Mouse (Mus musculus): ENCODE results near the gene Gm20388. TPM values are rescaled to one million over a fixed set of nuclear protein-coding genes. Genes with fewer than 3 reads are reported as not detected.

The Gm20388 gene
- polyA plus RNA-seq, 1 experiment from 2014 or later = 5.3 TPM

DNA sequence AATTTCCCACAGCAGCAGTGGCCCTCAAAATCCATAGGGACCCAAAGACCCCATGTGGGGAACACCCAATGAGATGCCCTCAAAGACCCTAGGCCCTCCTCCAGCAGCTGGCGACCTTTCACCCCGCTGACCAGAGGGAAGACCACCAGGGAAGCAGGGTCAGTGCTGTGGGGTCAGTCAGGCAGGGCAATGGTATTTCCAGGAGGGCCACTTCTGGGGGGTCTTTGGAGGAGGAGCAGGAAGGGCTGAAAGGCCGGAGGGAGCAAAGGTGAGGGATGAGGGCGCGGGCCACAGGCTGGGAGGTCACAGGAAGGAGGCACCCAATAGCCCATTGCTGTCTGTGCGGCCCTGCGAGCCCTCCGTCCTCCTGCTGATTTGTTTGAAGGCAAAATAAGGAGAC lies 1539.6 kb downstream of the Gm20388 start:
- H3K9ac ChIP-seq (ENCODE audit: low read depth, low read length) = no peak overlapping the region
- H3K36me3 ChIP-seq (ENCODE audit: control insufficient read depth, insufficient read depth, low read length) = no peaks in the 10 kb centered on the region
- no peak overlapping the region for H3K4me3 ChIP-seq (ENCODE audit: low read depth, low read length)
- H3K27ac ChIP-seq (ENCODE audit: low read depth, low read length) = no peak overlapping the region
- 64% methylated on average over 8 of the region's 8 CpGs for WGBS
- no peaks in the 10 kb centered on the region for H3K27me3 ChIP-seq (replicated peaks; ENCODE audit: control insufficient read depth, insufficient read depth, low read length)
- H3K4me2 ChIP-seq = no peak overlapping the region
- H3K4me1 ChIP-seq (replicated peaks; ENCODE audit: control insufficient read depth, insufficient read depth, low read length) = no peaks in the 10 kb centered on the region
- DNase-seq (ENCODE audit: low spot score) (no peak), ATAC-seq (replicated peaks; ENCODE audit: low FRiP score) (no peak)
- no peaks in the 10 kb centered on the region for H3K9me3 ChIP-seq (ENCODE audit: control insufficient read depth, low read length)

DNA sequence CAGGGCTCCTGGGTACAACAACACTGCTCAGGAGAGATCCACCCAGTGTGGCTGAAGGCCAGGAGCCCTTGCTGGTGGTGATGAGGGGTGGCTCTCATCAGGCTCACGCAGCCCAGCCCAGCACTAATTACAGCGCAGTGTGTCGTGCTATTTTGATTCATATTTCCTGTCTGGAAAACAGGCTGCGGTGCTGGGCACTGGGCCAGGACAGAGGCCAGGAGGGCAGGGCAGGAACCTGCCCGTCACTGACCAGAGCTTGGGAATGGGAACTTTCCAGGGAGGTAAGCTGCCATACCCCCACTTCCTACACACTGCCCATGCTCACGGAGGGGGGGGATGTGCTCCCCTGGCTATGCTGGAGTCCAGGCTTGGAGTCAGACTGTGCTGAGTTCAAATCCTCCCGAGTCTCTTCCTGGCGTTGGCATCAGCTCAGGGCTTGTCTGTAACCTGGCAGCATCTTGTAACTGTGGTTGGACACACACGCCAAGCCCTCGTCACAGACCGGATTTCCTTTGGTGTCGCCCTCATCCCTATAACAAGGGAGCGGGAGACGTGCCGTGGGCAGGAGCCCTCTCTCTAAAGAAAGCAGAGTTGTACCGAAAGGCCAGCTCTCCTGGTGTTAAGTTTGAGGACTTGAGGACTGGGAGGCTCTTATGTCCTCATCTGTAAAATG lies 1540.9 kb downstream of the Gm20388 start:
- H3K4me1 ChIP-seq (replicated peaks; ENCODE audit: control insufficient read depth, insufficient read depth, low read length) = no peaks in the 10 kb centered on the region
- H3K4me2 ChIP-seq = no peak overlapping the region
- H3K9ac ChIP-seq (ENCODE audit: low read depth, low read length) = no peak overlapping the region
- H3K27ac ChIP-seq (ENCODE audit: low read depth, low read length) = no peak overlapping the region
- H3K4me3 ChIP-seq (ENCODE audit: low read depth, low read length) = no peak overlapping the region
- H3K9me3 ChIP-seq (ENCODE audit: control insufficient read depth, low read length) = no peaks in the 10 kb centered on the region
- no peaks in the 10 kb centered on the region for H3K27me3 ChIP-seq (replicated peaks; ENCODE audit: control insufficient read depth, insufficient read depth, low read length)
- no peak for ATAC-seq (replicated peaks; ENCODE audit: low FRiP score)
- 69% methylated on average over 16 of the region's 16 CpGs for WGBS
- no peak for DNase-seq (ENCODE audit: low spot score)
- H3K36me3 ChIP-seq (ENCODE audit: control insufficient read depth, insufficient read depth, low read length) = no peaks in the 10 kb centered on the region

DNA sequence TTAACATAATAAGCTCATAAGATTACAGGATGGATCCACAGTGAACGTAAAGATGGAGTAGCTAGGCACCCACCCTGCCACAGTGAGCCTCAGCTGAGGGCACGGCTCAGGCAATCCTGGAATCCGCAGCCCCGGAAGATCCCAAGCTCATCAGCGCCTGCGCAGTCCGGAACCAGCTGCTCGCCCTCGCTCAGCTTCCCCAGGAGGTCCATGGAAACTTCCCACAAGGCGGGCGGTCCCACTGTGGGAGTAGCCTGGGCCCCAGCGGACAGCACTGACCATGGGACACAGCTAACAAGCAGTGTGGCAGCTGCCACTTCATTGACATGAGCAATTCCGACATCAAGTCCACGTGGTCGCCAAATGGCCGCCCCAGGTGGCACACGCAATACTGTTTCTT lies 1544.1 kb downstream of the Gm20388 start:
- no peaks in the 10 kb centered on the region for H3K4me1 ChIP-seq (replicated peaks; ENCODE audit: control insufficient read depth, insufficient read depth, low read length)
- no peak overlapping the region for H3K9ac ChIP-seq (ENCODE audit: low read depth, low read length)
- no peak overlapping the region for H3K4me3 ChIP-seq (ENCODE audit: low read depth, low read length)
- H3K27ac ChIP-seq (ENCODE audit: low read depth, low read length) = no peak overlapping the region
- ATAC-seq (replicated peaks; ENCODE audit: low FRiP score) = no peak
- H3K4me2 ChIP-seq = no peak overlapping the region
- no peak for DNase-seq (ENCODE audit: low spot score)
- 82% methylated on average over 17 of the region's 17 CpGs for WGBS
- H3K27me3 ChIP-seq (replicated peaks; ENCODE audit: control insufficient read depth, insufficient read depth, low read length) = no peaks in the 10 kb centered on the region
- H3K9me3 ChIP-seq (ENCODE audit: control insufficient read depth, low read length) = no peaks in the 10 kb centered on the region
- H3K36me3 ChIP-seq (ENCODE audit: control insufficient read depth, insufficient read depth, low read length) = no peaks in the 10 kb centered on the region

DNA sequence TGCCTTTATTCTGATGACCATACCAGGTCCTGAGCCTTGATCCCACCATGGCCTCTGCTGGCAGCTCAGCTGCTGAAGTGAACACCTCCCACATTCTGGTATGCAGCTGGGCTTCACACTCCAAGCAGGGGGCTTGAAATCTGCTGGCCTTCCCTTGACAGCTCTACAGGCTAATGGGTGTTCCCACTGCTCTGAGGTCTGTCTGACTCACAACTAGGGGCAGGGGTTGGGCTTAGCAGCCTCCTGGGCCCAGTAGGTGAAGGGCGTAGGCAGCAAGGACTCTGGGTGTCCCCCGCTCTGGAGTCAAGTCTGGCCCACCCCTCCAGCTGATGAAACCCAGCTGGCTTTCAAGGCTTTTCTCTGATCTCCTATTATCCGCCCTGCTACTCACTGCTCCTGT lies 1550.6 kb downstream of the Gm20388 start:
- H3K27ac ChIP-seq (ENCODE audit: low read depth, low read length) = no peak overlapping the region
- H3K4me2 ChIP-seq = no peak overlapping the region
- H3K9me3 ChIP-seq (ENCODE audit: control insufficient read depth, low read length) = no peaks in the 10 kb centered on the region
- H3K9ac ChIP-seq (ENCODE audit: low read depth, low read length) = no peak overlapping the region
- WGBS = 28% methylated on average over 3 of the region's 3 CpGs
- DNase-seq (ENCODE audit: low spot score) (no peak), ATAC-seq (replicated peaks; ENCODE audit: low FRiP score) (no peak)
- no peaks in the 10 kb centered on the region for H3K36me3 ChIP-seq (ENCODE audit: control insufficient read depth, insufficient read depth, low read length)
- H3K4me1 ChIP-seq (replicated peaks; ENCODE audit: control insufficient read depth, insufficient read depth, low read length) = no peaks in the 10 kb centered on the region
- no peak overlapping the region for H3K4me3 ChIP-seq (ENCODE audit: low read depth, low read length)
- no peaks in the 10 kb centered on the region for H3K27me3 ChIP-seq (replicated peaks; ENCODE audit: control insufficient read depth, insufficient read depth, low read length)

DNA sequence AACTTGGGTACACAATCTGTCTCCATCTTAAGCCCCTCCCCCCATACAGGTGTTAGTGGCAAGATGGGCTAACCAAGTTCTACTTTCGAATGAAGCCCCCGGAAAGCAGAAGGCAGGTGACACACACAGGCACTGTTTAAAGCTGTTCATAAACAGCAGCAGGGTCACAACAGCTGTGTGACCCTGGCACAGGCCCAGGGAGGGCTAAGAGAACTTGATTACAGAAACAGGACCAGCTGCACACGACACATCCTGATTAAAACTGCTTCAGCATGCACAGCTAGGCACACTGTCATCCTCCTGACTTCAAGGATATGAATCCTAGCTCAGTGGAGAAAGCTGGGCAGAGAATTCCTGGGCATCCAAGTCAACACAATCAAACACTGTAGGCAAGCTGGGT lies 1551.5 kb downstream of the Gm20388 start:
- H3K27ac ChIP-seq (ENCODE audit: low read depth, low read length) = no peak overlapping the region
- no peaks in the 10 kb centered on the region for H3K27me3 ChIP-seq (replicated peaks; ENCODE audit: control insufficient read depth, insufficient read depth, low read length)
- no peaks in the 10 kb centered on the region for H3K4me1 ChIP-seq (replicated peaks; ENCODE audit: control insufficient read depth, insufficient read depth, low read length)
- H3K4me3 ChIP-seq (ENCODE audit: low read depth, low read length) = no peak overlapping the region
- H3K36me3 ChIP-seq (ENCODE audit: control insufficient read depth, insufficient read depth, low read length) = no peaks in the 10 kb centered on the region
- no peak overlapping the region for H3K4me2 ChIP-seq
- no peak overlapping the region for H3K9ac ChIP-seq (ENCODE audit: low read depth, low read length)
- WGBS = 80% methylated on average over 3 of the region's 3 CpGs
- no peak for DNase-seq (ENCODE audit: low spot score)
- H3K9me3 ChIP-seq (ENCODE audit: control insufficient read depth, low read length) = no peaks in the 10 kb centered on the region
- no peak for ATAC-seq (replicated peaks; ENCODE audit: low FRiP score)

DNA sequence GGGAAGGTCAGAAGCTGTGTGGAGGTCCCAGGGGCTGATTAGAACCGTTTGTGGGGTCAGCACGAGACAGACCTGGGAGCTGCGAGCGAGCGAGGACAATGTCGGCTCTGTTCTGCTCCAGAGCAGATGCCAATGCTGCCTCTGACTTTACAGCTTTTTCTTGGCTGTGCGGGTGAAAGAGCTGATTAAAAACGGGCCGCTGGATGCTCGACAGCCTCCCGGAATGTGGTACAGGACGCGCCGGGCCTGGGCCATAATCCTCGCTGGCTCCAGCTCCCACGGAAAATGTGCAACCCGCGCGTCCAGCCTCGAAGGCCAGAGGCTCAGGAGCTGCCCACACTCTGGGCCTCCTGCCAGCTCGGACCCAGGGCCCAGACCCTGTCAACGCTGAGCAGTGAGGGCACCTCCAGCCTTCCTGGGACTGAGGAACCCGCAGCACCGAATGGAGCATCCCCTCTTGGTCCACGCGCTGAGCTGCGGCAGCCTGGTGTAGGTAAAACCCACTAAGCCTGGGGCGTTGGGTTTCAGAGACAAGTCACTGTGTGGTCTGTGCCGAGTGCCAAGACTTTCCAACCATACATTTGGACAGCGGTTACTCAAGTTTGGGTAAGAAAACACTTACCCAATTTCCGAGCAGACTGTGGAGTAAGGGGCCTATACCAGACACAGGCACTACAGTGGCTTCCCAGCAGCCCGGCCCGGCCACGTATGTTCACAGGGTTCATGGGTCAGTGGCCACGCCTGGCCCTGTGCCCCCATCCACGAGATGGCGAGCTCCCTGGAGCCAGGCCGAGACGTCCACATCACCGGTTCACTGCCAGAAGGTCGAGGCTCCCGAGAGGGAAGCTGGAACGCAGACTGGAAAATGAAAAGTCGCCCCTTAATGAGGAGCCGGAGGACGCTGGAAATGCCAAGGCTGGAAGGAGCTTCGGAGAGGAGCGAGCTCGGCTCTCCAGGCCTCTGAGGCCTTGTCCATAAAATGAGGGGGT lies 1557.7 kb downstream of the Gm20388 start:
- Histone ChIP-seq H3K4me2 (no peak overlapping the region), H3K27ac (ENCODE audit: low read depth, low read length) (no peak overlapping the region), H3K27me3 (replicated peaks; ENCODE audit: control insufficient read depth, insufficient read depth, low read length) (no peaks in the 10 kb centered on the region), H3K9me3 (ENCODE audit: control insufficient read depth, low read length) (no peaks in the 10 kb centered on the region), H3K36me3 (ENCODE audit: control insufficient read depth, insufficient read depth, low read length) (no peaks in the 10 kb centered on the region), H3K4me1 (replicated peaks; ENCODE audit: control insufficient read depth, insufficient read depth, low read length) (no peaks in the 10 kb centered on the region), H3K9ac (ENCODE audit: low read depth, low read length) (no peak overlapping the region), H3K4me3 (ENCODE audit: low read depth, low read length) (no peak overlapping the region)
- DNase-seq (ENCODE audit: low spot score) (no peak), ATAC-seq (replicated peaks; ENCODE audit: low FRiP score) (no peak)
- 83% methylated on average over 49 of the region's 49 CpGs for WGBS

DNA sequence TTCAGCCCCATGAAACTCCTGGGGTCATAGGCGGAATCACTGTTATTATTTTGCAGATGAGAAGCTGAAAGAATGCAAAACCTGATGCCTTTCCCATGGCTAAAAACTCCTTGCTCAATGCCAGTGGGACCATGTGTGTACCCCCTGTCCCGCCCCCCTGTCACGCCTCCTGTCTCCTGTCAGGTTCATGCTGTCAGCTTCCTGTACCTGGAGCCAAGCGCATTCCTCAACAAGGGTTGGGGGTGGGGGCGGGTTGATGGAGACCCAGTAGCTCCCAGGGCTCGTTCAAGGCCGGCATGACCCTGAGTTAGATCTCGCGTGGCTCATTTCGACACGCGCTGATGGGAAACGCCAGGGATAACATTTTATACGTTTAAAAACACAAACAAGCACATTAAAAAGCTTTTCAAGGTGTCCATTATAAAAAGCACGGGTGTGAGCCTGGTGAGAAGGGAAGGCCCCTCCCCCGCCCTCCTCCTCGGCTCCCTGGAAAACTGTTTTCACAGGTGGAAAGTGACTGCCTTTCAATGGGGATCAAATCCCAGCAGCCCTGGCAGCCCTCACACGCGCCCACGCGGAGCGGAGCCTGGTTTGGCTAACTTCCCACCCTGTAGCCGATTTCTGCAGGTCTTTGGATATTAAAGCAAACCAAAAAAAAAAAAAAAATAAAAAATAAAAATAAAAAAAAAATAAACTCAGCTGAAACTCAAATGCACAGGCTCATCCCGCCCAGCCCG lies 1563.7 kb downstream of the Gm20388 start:
- peaks cover 17% of the 10 kb centered on the region; the same call in 1 of the 2 replicates for H3K27me3 ChIP-seq (replicated peaks; ENCODE audit: control insufficient read depth, insufficient read depth, low read length)
- no peak for ATAC-seq (replicated peaks; ENCODE audit: low FRiP score)
- H3K4me1 ChIP-seq (replicated peaks; ENCODE audit: control insufficient read depth, insufficient read depth, low read length) = no peaks in the 10 kb centered on the region; the same call in 1 of the 2 replicates
- DNase-seq (ENCODE audit: low spot score) = no peak
- no peak overlapping the region for H3K9ac ChIP-seq (ENCODE audit: low read depth, low read length)
- no peak overlapping the region for H3K4me3 ChIP-seq (ENCODE audit: low read depth, low read length)
- no peaks in the 10 kb centered on the region for H3K36me3 ChIP-seq (ENCODE audit: control insufficient read depth, insufficient read depth, low read length)
- peak overlapping the region; percentile 45 for H3K4me2 ChIP-seq
- no peak overlapping the region for H3K27ac ChIP-seq (ENCODE audit: low read depth, low read length)
- H3K9me3 ChIP-seq (ENCODE audit: control insufficient read depth, low read length) = no peaks in the 10 kb centered on the region
- WGBS = 18% methylated on average over 25 of the region's 25 CpGs

DNA sequence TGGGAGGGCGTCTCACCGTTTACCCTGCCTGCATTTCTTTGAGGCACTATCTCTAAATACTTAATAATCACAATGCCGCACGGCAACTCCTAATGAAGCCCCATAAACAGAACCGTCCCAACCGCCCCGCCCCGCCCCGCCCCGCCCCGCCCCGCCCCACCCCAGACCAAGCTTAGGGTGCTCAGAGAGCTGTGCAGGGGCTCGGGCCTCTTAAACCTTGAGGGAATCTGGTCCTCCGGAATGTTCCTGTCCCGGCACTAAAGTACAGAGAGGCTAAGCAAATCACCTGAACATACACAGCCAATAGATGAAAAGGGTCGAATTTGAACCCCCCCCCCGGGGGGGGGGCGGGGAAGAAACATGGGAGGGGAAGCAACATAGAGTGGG lies 1564.2 kb downstream of the Gm20388 start:
- WGBS = 3% methylated on average over 17 of the region's 18 CpGs
- no peak overlapping the region for H3K4me3 ChIP-seq (ENCODE audit: low read depth, low read length)
- peak overlapping the region; percentile 45 for H3K4me2 ChIP-seq
- 0 out of 2 replicates have a peak, but pooled peaks have one; percentile 36 for ATAC-seq (replicated peaks; ENCODE audit: low FRiP score)
- H3K27me3 ChIP-seq (replicated peaks; ENCODE audit: control insufficient read depth, insufficient read depth, low read length) = peaks cover 17% of the 10 kb centered on the region; the same call in 1 of the 2 replicates
- no peak for DNase-seq (ENCODE audit: low spot score)
- H3K36me3 ChIP-seq (ENCODE audit: control insufficient read depth, insufficient read depth, low read length) = no peaks in the 10 kb centered on the region
- H3K4me1 ChIP-seq (replicated peaks; ENCODE audit: control insufficient read depth, insufficient read depth, low read length) = no peaks in the 10 kb centered on the region; the same call in 1 of the 2 replicates
- H3K27ac ChIP-seq (ENCODE audit: low read depth, low read length) = no peak overlapping the region
- no peak overlapping the region for H3K9ac ChIP-seq (ENCODE audit: low read depth, low read length)
- H3K9me3 ChIP-seq (ENCODE audit: control insufficient read depth, low read length) = no peaks in the 10 kb centered on the region
